Mouse (Mus musculus) erythroid progenitor cell, adult 5-6 weeks (primary cell): ENCODE results near the gene Cyp4a14. TPM values are rescaled to one million over a fixed set of nuclear protein-coding genes. Genes with fewer than 3 reads are reported as not detected.
"Not testable (repeated sequence)": the region's sequence is repeated elsewhere in the genome, so short reads cannot be mapped to it uniquely, and the experiment has no call there.

Source experiments
- ATAC-seq: replicated peaks from 2 replicates; pipeline ENCODE4 v1.8.0; 2016; ENCODE audit warnings: moderate number of reproducible peaks, mild to moderate bottlenecking, moderate TSS enrichment, inconsistent platforms; ENCODE audit not compliant: poor library complexity, low FRiP score, severe bottlenecking
- total RNA-seq, 2 experiments: library from RNA; stranded (forward) in 1 of 2; stranded (reverse) in 1 of 2; fragments of 150-400 nt in 1 of 2; fragments of 186-747, 209-891 nt in 1 of 2; gene quantifications; 2 replicates each; pipeline versions ENCODE4 v1.2.3 to v1.2.4; 2015 to 2017; ENCODE audit warnings: low replicate concordance in 2 of 2

Cyp4a14 gene
- total RNA-seq (2015; ENCODE audit: low replicate concordance) (not detected in 2 replicates), total RNA-seq (2017; ENCODE audit: low replicate concordance) (not detected in 2 replicates)

GRCm38 (mm10) chr4:115496001-115496400, at the start of gene Cyp4a14:
Cyp4a14 (minus strand) TSS chr4:115496142.
- no peak for ATAC-seq

DNA sequence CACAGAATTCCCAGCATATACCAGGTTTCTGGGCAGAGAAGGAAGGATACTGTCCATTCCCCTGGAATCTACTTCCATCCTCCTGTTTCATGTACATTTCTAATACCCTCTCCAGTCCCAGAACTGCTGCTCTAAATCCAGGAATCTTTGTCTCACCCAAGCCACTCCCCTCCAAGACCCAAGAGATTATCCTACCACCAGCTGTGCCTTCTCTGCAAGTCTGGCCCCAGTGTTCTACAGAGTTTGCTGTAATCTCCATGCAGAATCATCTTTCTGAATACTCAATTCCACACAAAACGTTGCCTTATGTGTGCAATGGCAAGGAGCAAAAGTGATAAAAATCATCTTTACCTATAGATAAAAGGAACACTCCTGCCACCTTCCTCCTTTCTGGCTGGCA, 49.2 kb upstream of the Cyp4a14 start:
- no peak for ATAC-seq

GRCm38 (mm10) chr4:115521766-115522165, 25.8 kb upstream of the Cyp4a14 start:
- no peak for ATAC-seq

DNA sequence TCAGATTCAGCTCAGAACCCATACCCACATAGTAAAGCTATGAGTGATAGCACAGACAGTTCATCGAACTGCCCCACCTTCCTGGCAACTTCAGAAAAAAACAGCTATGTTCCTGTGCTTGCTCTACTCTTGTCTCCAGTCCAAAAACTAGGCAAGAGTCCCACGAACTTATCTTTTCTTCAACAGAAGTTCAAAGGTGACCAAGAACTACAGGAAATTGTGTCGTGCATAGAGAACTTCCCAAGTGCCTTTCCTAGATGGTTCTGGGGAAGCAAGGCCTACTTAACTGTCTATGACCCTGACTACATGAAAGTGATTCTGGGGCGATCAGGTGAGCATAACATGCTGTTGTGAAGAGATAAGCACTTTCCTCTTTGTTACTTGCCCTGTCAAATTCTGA, 23.5 kb upstream of the Cyp4a14 start:
- ATAC-seq = no peak

- not testable (repeated sequence) for ATAC-seq
These were observed 22.1 kb upstream of the Cyp4a14 start, which contains the start of gene Cyp4a10 for GRCm38 (mm10) chr4:115518000-115518399. Cyp4a10 (plus strand) TSS chr4:115518264.

GRCm38 (mm10) chr4:115513964-115514363, 18.0 kb upstream of the Cyp4a14 start:
- ATAC-seq = not testable (repeated sequence)

GRCm38 (mm10) chr4:115497466-115497865, 1.5 kb upstream of the Cyp4a14 start:
- no peak for ATAC-seq

GRCm38 (mm10) chr4:115481006-115481652, 14.8 kb downstream of the Cyp4a14 start:
- no peak for ATAC-seq

DNA sequence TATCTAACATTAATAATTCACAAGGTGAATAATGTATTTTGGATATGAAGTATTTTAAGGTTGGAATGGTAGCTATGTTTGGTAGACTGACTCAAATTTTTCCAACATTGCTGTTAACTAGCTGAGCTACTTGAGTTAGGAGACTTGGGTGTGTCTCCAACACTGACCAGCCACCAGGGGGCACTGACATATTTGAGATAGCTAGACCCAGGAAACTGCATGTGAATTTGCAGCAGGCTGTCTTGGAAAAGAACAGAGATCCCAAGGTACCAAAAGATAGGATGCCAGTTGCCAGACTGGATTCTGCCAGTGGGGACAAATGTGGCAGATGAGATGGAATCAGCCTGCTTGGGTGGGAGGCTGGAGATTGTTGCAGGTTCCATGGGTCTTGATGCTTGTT, 19.9 kb downstream of the Cyp4a14 start:
- ATAC-seq = not testable (repeated sequence)

GRCm38 (mm10) chr4:115473585-115473984, 22.4 kb downstream of the Cyp4a14 start:
- not testable (repeated sequence) for ATAC-seq

GRCm38 (mm10) chr4:115452304-115452703, 43.6 kb downstream of the Cyp4a14 start, which contains the start of gene Cyp4a30b:
Cyp4a30b (plus strand) TSS chr4:115452604.
- ATAC-seq = no peak

- ATAC-seq = no peak
These were observed 45.3 kb downstream of the Cyp4a14 start for GRCm38 (mm10) chr4:115450577-115451137.

Other genes with a start within 250 kb of the Cyp4a14 start
- not detected in 2 replicates for gene Cyp4a12a, start 197.1 kb downstream of the Cyp4a14 start, total RNA-seq (2015; ENCODE audit: low replicate concordance)
- gene Cyp4a12a, start 197.1 kb downstream of the Cyp4a14 start, total RNA-seq (2017; ENCODE audit: low replicate concordance) = not detected in 2 replicates
- not detected in 2 replicates for gene Cyp4a12b, start 84.5 kb downstream of the Cyp4a14 start, total RNA-seq (2015; ENCODE audit: low replicate concordance)
- not detected in 2 replicates for gene Cyp4a12b, start 84.5 kb downstream of the Cyp4a14 start, total RNA-seq (2017; ENCODE audit: low replicate concordance)
- not detected in 2 replicates for gene Cyp4a30b, start 43.5 kb downstream of the Cyp4a14 start, total RNA-seq (2015; ENCODE audit: low replicate concordance)
- not detected in 2 replicates for gene Cyp4a30b, start 43.5 kb downstream of the Cyp4a14 start, total RNA-seq (2017; ENCODE audit: low replicate concordance)
- gene Cyp4a10, start 22.1 kb upstream of the Cyp4a14 start, total RNA-seq (2015; ENCODE audit: low replicate concordance) = not detected in 2 replicates
- not detected in 2 replicates for gene Cyp4a10, start 22.1 kb upstream of the Cyp4a14 start, total RNA-seq (2017; ENCODE audit: low replicate concordance)
- not detected in 2 replicates for gene Cyp4a31, start 67.5 kb upstream of the Cyp4a14 start, total RNA-seq (2015; ENCODE audit: low replicate concordance)
- not detected in 2 replicates for gene Cyp4a31, start 67.5 kb upstream of the Cyp4a14 start, total RNA-seq (2017; ENCODE audit: low replicate concordance)
- gene Cyp4a32, start 104.8 kb upstream of the Cyp4a14 start, total RNA-seq (2015; ENCODE audit: low replicate concordance) = not detected in 2 replicates
- not detected in 2 replicates for gene Cyp4a32, start 104.8 kb upstream of the Cyp4a14 start, total RNA-seq (2017; ENCODE audit: low replicate concordance)
- gene Cyp4b1, start 151.6 kb upstream of the Cyp4a14 start, total RNA-seq (2015; ENCODE audit: low replicate concordance) = not detected in 2 replicates
- gene Cyp4b1, start 151.6 kb upstream of the Cyp4a14 start, total RNA-seq (2017; ENCODE audit: low replicate concordance) = not detected in 2 replicates
- gene Efcab14, start 241.6 kb upstream of the Cyp4a14 start, total RNA-seq (2015; ENCODE audit: low replicate concordance) = 48.6 and 49.7 TPM in 2 replicates
- gene Efcab14, start 241.6 kb upstream of the Cyp4a14 start, total RNA-seq (2017; ENCODE audit: low replicate concordance) = 30.9 and 37.1 TPM in 2 replicates